Mouse (Mus musculus): ENCODE measurements around the gene Atl3.

DNA sequence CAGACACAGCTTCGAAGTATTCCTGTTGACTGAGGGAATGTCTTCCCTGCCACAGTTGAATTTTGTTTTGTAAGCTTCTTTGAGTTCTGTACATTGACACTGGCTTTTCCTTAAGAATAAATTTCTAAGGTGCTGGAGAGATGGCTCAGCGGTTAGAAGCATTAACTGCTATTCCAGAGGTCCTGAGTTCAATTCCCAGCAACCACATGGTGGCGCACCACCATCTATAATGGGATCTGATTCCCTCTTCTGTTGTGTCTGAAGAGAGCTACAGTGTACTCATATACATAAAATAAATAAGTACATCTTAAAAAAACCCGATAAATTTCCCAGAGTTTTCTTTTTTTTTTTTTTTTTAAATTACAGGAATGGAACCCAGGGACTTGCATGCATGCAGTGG is 14.2 kb downstream of the Atl3 start:
- TF ChIP-seq CTCF (IDR thresholded peaks at IDR 0.05; ENCODE audit: low read depth) (peak; percentile 34; the same call in 1 of the 2 replicates), EP300 (IDR thresholded peaks at IDR 0.05; ENCODE audit: low read depth) (no peak)
